Mouse (Mus musculus): ENCODE data around the gene Dzank1. TPM values are rescaled to one million over a fixed set of nuclear protein-coding genes. Genes with fewer than 3 reads are reported as not detected.
A peak's percentile ranks its signal among the peaks of the same experiment; 100 is the strongest.

Gene Dzank1
- polyA plus RNA-seq, 1 experiment from 2014 or later, result 2.2 TPM

DNA sequence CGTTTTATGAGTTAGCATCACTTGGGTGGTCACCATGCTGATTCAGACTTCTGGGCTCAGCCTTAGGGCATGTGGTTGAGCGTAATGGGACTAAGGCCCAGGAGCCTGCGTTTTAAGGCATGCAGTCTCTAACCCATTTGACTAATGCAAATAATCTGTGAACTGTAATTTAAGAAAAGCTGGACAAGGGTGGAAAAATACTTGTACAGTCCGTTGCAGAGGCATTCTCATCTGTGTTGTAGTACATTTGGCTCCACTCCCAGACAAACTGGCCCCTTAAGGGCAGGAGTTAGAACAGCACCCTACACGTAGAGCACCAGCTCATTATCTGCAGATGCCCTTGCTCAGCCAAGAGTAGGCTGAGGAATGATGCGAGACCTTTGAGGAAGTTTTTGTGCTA, 17.4 kb upstream of the Dzank1 start:
- H3K4me1 ChIP-seq (replicated peaks; ENCODE audit: control insufficient read depth, insufficient read depth, low read length), result no peaks in the 10 kb centered on the region
- no peak overlapping the region for H3K4me3 ChIP-seq (ENCODE audit: low read depth, low read length)
- DNase-seq (ENCODE audit: low spot score) (no peak), ATAC-seq (replicated peaks; ENCODE audit: low FRiP score, low TSS enrichment, low read depth) (no peak)
- H3K27ac ChIP-seq (ENCODE audit: low read depth), result no peak overlapping the region
- WGBS, result 82% methylated on average over 6 of the region's 6 CpGs
- H3K36me3 ChIP-seq (ENCODE audit: control insufficient read depth, insufficient read depth, low read length), result peaks cover 79% of the 10 kb centered on the region
- H3K4me2 ChIP-seq (ENCODE audit: low read length), result no peak overlapping the region
- H3K9me3 ChIP-seq (ENCODE audit: control insufficient read depth, low read length), result no peaks in the 10 kb centered on the region
- no peak overlapping the region for H3K9ac ChIP-seq (ENCODE audit: low read length)
- no peaks in the 10 kb centered on the region for H3K27me3 ChIP-seq (replicated peaks; ENCODE audit: control insufficient read depth, insufficient read depth, low read length)

DNA sequence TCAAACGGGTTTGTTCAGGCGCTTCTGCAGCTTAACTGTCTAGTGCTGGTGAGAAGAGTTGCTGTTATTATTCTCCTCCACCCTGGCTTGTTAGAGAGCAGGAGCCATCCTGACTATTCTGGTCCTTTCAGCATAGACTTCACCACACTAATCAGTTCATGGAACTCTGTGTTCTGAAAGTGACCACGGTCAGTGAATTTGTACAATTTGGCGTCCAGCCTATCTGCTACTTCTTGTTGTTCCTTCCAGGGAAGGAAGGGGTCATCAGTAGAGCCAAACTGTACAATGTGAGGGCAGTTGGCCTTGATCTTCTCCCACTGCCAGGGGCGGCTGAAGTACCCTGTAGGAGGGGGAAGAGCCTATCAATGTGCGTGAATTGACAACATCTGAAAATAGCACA, 16.5 kb upstream of the Dzank1 start:
- H3K27ac ChIP-seq (ENCODE audit: low read depth), result no peak overlapping the region
- WGBS, result 88% methylated on average over 6 of the region's 6 CpGs
- H3K4me2 ChIP-seq (ENCODE audit: low read length), result no peak overlapping the region
- no peaks in the 10 kb centered on the region for H3K9me3 ChIP-seq (ENCODE audit: control insufficient read depth, low read length)
- H3K36me3 ChIP-seq (ENCODE audit: control insufficient read depth, insufficient read depth, low read length), result peaks cover 88% of the 10 kb centered on the region
- no peaks in the 10 kb centered on the region for H3K27me3 ChIP-seq (replicated peaks; ENCODE audit: control insufficient read depth, insufficient read depth, low read length)
- no peak overlapping the region for H3K9ac ChIP-seq (ENCODE audit: low read length)
- no peak for DNase-seq (ENCODE audit: low spot score)
- no peaks in the 10 kb centered on the region for H3K4me1 ChIP-seq (replicated peaks; ENCODE audit: control insufficient read depth, insufficient read depth, low read length)
- ATAC-seq (replicated peaks; ENCODE audit: low FRiP score, low TSS enrichment, low read depth), result no peak
- H3K4me3 ChIP-seq (ENCODE audit: low read depth, low read length), result no peak overlapping the region

DNA sequence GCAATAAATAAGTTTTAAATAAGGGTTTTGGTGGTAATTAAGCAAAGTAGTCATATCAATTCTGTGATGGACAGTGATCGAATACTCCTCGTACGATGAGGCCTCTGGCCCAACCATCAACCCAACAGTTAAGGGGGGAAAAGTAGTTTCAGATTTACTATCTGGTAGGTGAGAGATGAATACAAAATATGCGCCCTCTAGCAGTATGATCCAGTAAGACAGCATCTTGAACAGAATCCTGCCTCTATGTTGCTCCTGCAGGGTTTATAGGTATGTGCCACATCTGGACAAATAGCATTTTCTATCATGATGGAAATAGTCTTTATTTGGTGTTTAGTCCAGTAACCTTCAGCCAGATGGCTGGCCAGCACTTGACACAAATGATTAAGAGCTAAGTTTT, 14.0 kb upstream of the Dzank1 start:
- no peaks in the 10 kb centered on the region for H3K4me1 ChIP-seq (replicated peaks; ENCODE audit: control insufficient read depth, insufficient read depth, low read length)
- H3K4me2 ChIP-seq (ENCODE audit: low read length), result no peak overlapping the region
- 86% methylated on average over 4 of the region's 4 CpGs for WGBS
- no peaks in the 10 kb centered on the region for H3K9me3 ChIP-seq (ENCODE audit: control insufficient read depth, low read length)
- no peak for ATAC-seq (replicated peaks; ENCODE audit: low FRiP score, low TSS enrichment, low read depth)
- H3K27me3 ChIP-seq (replicated peaks; ENCODE audit: control insufficient read depth, insufficient read depth, low read length), result no peaks in the 10 kb centered on the region
- peaks cover 92% of the 10 kb centered on the region for H3K36me3 ChIP-seq (ENCODE audit: control insufficient read depth, insufficient read depth, low read length)
- H3K27ac ChIP-seq (ENCODE audit: low read depth), result no peak overlapping the region
- no peak overlapping the region for H3K9ac ChIP-seq (ENCODE audit: low read length)
- no peak overlapping the region for H3K4me3 ChIP-seq (ENCODE audit: low read depth, low read length)
- DNase-seq (ENCODE audit: low spot score), result no peak

DNA sequence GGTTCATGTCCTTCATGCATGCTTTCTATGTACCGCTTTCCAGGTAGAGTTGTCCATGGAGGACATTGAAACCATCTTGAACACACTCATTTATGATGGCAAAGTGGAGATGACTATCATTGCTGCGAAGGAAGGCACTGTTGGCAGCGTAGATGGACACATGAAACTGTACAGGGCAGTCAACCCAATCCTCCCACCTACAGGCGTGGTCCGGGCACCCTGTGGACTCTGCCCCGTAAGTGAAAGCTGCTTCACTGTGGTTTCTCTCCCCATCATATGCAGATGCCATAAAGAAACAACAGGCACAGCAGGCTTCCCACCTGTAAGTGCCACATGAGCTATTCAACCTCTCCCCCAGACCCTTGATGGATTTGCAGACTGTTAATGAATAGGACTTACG, 9.9 kb upstream of the Dzank1 start:
- DNase-seq (ENCODE audit: low spot score) (no peak), ATAC-seq (replicated peaks; ENCODE audit: low FRiP score, low TSS enrichment, low read depth) (no peak)
- WGBS, result 95% methylated on average over 7 of the region's 7 CpGs
- H3K27ac ChIP-seq (ENCODE audit: low read depth), result no peak overlapping the region
- no peak overlapping the region for H3K9ac ChIP-seq (ENCODE audit: low read length)
- no peaks in the 10 kb centered on the region for H3K27me3 ChIP-seq (replicated peaks; ENCODE audit: control insufficient read depth, insufficient read depth, low read length)
- H3K4me3 ChIP-seq (ENCODE audit: low read depth, low read length), result no peak overlapping the region
- peaks cover 98% of the 10 kb centered on the region for H3K36me3 ChIP-seq (ENCODE audit: control insufficient read depth, insufficient read depth, low read length)
- H3K9me3 ChIP-seq (ENCODE audit: control insufficient read depth, low read length), result no peaks in the 10 kb centered on the region
- H3K4me2 ChIP-seq (ENCODE audit: low read length), result no peak overlapping the region
- no peaks in the 10 kb centered on the region for H3K4me1 ChIP-seq (replicated peaks; ENCODE audit: control insufficient read depth, insufficient read depth, low read length)

DNA sequence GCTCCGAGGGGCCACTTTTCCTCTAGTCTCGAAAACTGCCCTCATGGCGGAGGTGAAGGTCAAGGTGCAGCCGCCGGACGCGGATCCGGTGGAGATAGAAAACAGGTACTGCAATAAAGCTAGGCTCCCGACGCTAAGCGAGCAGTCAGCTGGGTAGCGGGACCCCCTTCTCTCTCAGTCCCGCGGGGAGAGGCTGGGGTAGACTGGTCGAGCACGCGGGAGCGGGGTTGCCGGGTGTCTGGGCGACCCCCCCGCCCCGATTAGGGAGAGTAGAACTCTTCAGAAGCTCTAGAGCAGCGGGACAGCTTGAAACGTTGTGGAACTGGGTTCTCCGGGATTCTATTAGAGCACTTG, 584 bp upstream of the Dzank1 start:
- Histone ChIP-seq H3K4me1 (replicated peaks; ENCODE audit: control insufficient read depth, insufficient read depth, low read length) (peaks cover 12% of the 10 kb centered on the region; the same call in 1 of the 2 replicates), H3K9me3 (ENCODE audit: control insufficient read depth, low read length) (no peaks in the 10 kb centered on the region), H3K4me3 (ENCODE audit: low read depth, low read length) (peak overlapping the region; percentile 88), H3K27me3 (replicated peaks; ENCODE audit: control insufficient read depth, insufficient read depth, low read length) (peaks cover 12% of the 10 kb centered on the region), H3K4me2 (ENCODE audit: low read length) (peak overlapping the region; percentile 93), H3K9ac (ENCODE audit: low read length) (peak overlapping the region; percentile 87), H3K36me3 (ENCODE audit: control insufficient read depth, insufficient read depth, low read length) (peaks cover 25% of the 10 kb centered on the region), H3K27ac (ENCODE audit: low read depth) (peak overlapping the region; percentile 92)
- DNase-seq (ENCODE audit: low spot score) (no peak), ATAC-seq (replicated peaks; ENCODE audit: low FRiP score, low TSS enrichment, low read depth) (peak; percentile 63)
- 1% methylated on average over 25 of the region's 25 CpGs for WGBS

DNA sequence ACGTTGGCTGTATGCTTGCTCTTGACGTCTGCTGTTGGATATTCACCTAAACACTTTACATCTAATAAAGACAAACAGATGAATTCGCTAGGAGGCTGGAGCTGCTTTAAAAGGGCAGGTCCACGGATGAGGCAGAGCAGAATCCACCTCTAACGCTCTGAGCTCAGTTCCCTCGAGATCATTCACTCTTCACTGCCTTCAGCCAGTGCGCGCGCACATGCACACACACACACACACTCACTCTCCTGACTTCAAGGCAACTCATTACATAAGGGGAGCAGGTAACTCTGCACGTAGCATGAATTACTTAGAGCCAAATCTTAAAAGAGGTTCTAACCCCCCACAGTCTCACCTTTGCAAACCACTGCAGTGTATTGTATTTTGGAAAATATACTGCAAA, 1.4 kb downstream of the Dzank1 start:
- Histone ChIP-seq H3K27ac (ENCODE audit: low read depth) (no peak overlapping the region), H3K4me2 (ENCODE audit: low read length) (no peak overlapping the region), H3K9me3 (ENCODE audit: control insufficient read depth, low read length) (no peaks in the 10 kb centered on the region), H3K27me3 (replicated peaks; ENCODE audit: control insufficient read depth, insufficient read depth, low read length) (peaks cover 12% of the 10 kb centered on the region), H3K9ac (ENCODE audit: low read length) (no peak overlapping the region), H3K36me3 (ENCODE audit: control insufficient read depth, insufficient read depth, low read length) (0 out of 2 replicates have a peak, but pooled peaks cover 7% of the 10 kb centered on the region), H3K4me3 (ENCODE audit: low read depth, low read length) (no peak overlapping the region), H3K4me1 (replicated peaks; ENCODE audit: control insufficient read depth, insufficient read depth, low read length) (peaks cover 12% of the 10 kb centered on the region; the same call in 1 of the 2 replicates)
- WGBS, result 56% methylated on average over 10 of the region's 10 CpGs
- DNase-seq (ENCODE audit: low spot score), result no peak
- ATAC-seq (replicated peaks; ENCODE audit: low FRiP score, low TSS enrichment, low read depth), result no peak

DNA sequence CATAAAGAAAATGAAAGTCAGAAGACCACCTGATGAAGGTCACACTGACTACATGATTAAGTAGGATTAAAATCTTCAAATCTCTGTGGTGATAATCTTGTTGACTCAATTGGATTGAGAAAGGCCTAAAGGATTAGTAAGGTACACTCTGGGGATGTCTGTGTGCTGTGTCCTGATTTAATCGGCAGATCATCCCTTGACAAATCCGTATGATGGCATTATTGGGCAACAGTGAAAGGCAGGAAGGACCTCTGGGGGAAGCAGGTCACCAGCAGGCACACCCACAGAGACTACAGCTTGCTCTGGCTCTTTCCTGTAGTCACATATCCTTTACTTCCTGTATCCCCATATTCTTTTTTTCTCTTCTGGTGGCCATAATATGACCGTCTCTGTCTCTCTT, 7.4 kb downstream of the Dzank1 start:
- no peak for DNase-seq (ENCODE audit: low spot score)
- H3K9ac ChIP-seq (ENCODE audit: low read length), result no peak overlapping the region
- ATAC-seq (replicated peaks; ENCODE audit: low FRiP score, low TSS enrichment, low read depth), result no peak
- H3K4me1 ChIP-seq (replicated peaks; ENCODE audit: control insufficient read depth, insufficient read depth, low read length), result no peaks in the 10 kb centered on the region
- no peaks in the 10 kb centered on the region for H3K36me3 ChIP-seq (ENCODE audit: control insufficient read depth, insufficient read depth, low read length)
- no peak overlapping the region for H3K4me3 ChIP-seq (ENCODE audit: low read depth, low read length)
- H3K27ac ChIP-seq (ENCODE audit: low read depth), result no peak overlapping the region
- H3K9me3 ChIP-seq (ENCODE audit: control insufficient read depth, low read length), result no peaks in the 10 kb centered on the region
- H3K27me3 ChIP-seq (replicated peaks; ENCODE audit: control insufficient read depth, insufficient read depth, low read length), result 0 out of 2 replicates have a peak, but pooled peaks cover 2% of the 10 kb centered on the region
- WGBS, result 68% methylated on average over 3 of the region's 3 CpGs
- H3K4me2 ChIP-seq (ENCODE audit: low read length), result no peak overlapping the region

DNA sequence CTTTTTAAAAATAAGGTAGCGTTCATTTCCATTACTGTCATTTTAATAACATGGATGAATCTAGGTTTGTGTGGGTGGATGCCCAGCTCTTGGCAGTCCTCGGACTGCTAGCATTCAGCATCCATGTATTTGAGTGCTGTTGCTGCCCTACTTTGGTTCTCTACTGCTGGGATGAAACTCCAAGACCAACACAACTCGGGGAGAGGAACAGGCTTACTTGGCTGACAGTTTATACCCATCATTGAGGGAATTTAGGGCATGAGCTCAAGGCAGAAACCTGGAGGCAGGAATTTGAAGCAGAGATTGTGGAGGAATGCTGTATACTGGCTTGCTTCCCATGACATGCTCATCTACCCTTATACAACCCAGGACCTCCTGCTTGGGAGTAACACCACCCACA, 12.6 kb downstream of the Dzank1 start:
- Histone ChIP-seq H3K4me2 (ENCODE audit: low read length) (no peak overlapping the region), H3K9ac (ENCODE audit: low read length) (no peak overlapping the region), H3K4me3 (ENCODE audit: low read depth, low read length) (no peak overlapping the region), H3K36me3 (ENCODE audit: control insufficient read depth, insufficient read depth, low read length) (no peaks in the 10 kb centered on the region), H3K27me3 (replicated peaks; ENCODE audit: control insufficient read depth, insufficient read depth, low read length) (no peaks in the 10 kb centered on the region), H3K27ac (ENCODE audit: low read depth) (no peak overlapping the region), H3K4me1 (replicated peaks; ENCODE audit: control insufficient read depth, insufficient read depth, low read length) (no peaks in the 10 kb centered on the region), H3K9me3 (ENCODE audit: control insufficient read depth, low read length) (no peaks in the 10 kb centered on the region)
- ATAC-seq (replicated peaks; ENCODE audit: low FRiP score, low TSS enrichment, low read depth), result no peak
- WGBS, result 78% methylated on average over 3 of the region's 3 CpGs
- no peak for DNase-seq (ENCODE audit: low spot score)

DNA sequence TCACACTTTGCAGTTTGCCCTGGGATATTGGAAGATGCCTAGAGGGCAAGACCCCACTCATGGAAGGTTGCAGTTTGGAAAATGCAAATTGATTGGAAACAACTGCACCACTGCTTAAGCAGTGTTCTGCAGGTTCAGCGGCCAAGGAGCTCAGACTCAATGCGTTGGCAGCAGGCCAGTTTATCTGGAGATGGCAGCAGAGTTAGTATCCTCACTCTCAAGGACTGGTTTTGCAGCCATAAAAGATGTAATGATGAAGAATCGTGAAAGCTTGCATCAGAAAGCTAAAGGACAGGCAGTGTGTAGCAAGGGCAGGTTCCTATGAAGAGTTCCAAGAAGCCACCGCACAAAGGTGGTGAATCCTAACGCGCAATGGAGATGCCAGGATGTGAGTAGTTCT, 25.1 kb downstream of the Dzank1 start:
- no peaks in the 10 kb centered on the region for H3K36me3 ChIP-seq (ENCODE audit: control insufficient read depth, insufficient read depth, low read length)
- no peak for ATAC-seq (replicated peaks; ENCODE audit: low FRiP score, low TSS enrichment, low read depth)
- no peak overlapping the region for H3K27ac ChIP-seq (ENCODE audit: low read depth)
- no peaks in the 10 kb centered on the region for H3K27me3 ChIP-seq (replicated peaks; ENCODE audit: control insufficient read depth, insufficient read depth, low read length)
- H3K4me3 ChIP-seq (ENCODE audit: low read depth, low read length), result no peak overlapping the region
- DNase-seq (ENCODE audit: low spot score), result no peak
- H3K9me3 ChIP-seq (ENCODE audit: control insufficient read depth, low read length), result no peaks in the 10 kb centered on the region
- H3K9ac ChIP-seq (ENCODE audit: low read length), result no peak overlapping the region
- no peak overlapping the region for H3K4me2 ChIP-seq (ENCODE audit: low read length)
- H3K4me1 ChIP-seq (replicated peaks; ENCODE audit: control insufficient read depth, insufficient read depth, low read length), result no peaks in the 10 kb centered on the region
- WGBS, result 84% methylated on average over 6 of the region's 6 CpGs

Measured in intestine, embryonic 14.5 days (tissue).